Mouse (Mus musculus): ENCODE data around the gene Btbd1.

DNA sequence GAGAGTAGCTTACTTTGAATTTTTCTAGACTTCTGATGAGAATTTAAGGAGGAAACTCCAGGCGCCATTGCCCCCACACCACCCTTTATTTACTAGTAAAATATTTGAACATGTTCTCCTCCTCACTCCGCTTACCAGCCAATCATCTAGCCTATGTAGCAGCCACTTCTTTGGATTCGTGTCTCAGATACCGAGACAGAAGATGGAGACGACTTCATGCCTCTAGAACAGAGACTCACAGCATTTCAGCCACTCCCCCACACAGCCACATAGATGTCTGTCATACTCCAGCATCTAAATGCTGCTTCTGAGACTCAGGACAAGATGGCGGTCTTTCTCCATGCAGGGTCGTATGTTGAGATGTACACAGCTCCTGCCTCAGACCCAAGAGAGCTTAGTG, 12.9 kb upstream of the Btbd1 start:
- TF ChIP-seq CTCF (IDR thresholded peaks at IDR 0.05; ENCODE audit: low read depth, low read length) (no peak), POLR2A (IDR thresholded peaks at IDR 0.05; ENCODE audit: extremely low read depth, insufficient read depth, low read length) (no peak)

Measured in liver, adult 2 months (tissue).